Comparison of ENCODE assay signal across 7 mouse cellular contexts in genomic region chr19:5389647-5390046, GRCm38 (mm10). TPM values are rescaled to one million over a fixed set of nuclear protein-coding genes. Genes with fewer than 3 reads are reported as not detected.
A peak's percentile ranks its signal among the peaks of the same experiment; 100 is the strongest.
DNase-seq lines count a peak whose midpoint lies in the region; ATAC-seq and TF ChIP-seq lines count a peak whose summit lies in the region.

No protein-coding gene starts in this region.

- peak overlapping the region; percentile 80 for H3K4me2 ChIP-seq in CH12.LX (ENCODE audit: insufficient read depth, low read depth, poor library complexity, severe bottlenecking)
- H3K4me2 ChIP-seq in kidney, embryonic 14.5 days (replicated peaks; ENCODE audit: low read depth, low read length): peak overlapping the region; percentile 60

- H3K4me1 ChIP-seq in CH12.LX (ENCODE audit: control insufficient read depth in 1 of 2, insufficient read depth in 2 of 2): peaks cover 5 to 39% of the 10 kb centered on the region in 2 experiments
- H3K4me1 ChIP-seq in kidney, embryonic 14.5 days (ENCODE audit: control insufficient read depth, insufficient read depth, low read length): peaks cover 16% of the 10 kb centered on the region

- peaks cover 11 to 30% of the 10 kb centered on the region in 2 experiments for H3K36me3 ChIP-seq in CH12.LX (replicated peaks in 1 of 2; ENCODE audit: control insufficient read depth in 1 of 2, insufficient read depth in 1 of 2, low read length in 1 of 2)
- peaks cover 16% of the 10 kb centered on the region for H3K36me3 ChIP-seq in kidney, embryonic 14.5 days (ENCODE audit: control insufficient read depth, insufficient read depth, low read length)

- H3K4me3 ChIP-seq in CH12.LX (replicated peaks in 1 of 3; ENCODE audit: low read depth in 2 of 3, low read length in 2 of 3, poor library complexity in 1 of 3): peak overlapping the region; percentile 66 to 92 (median 74)
- peak overlapping the region; percentile 97 for H3K4me3 ChIP-seq in kidney, embryonic 14.5 days (ENCODE audit: low read length)

- TF ChIP-seq POLR2A in CH12.LX (IDR thresholded peaks at IDR 0.05; ENCODE audit: low read depth, low read length): peak; percentile 78

- no peak for TF ChIP-seq EP300 in CH12.LX (IDR thresholded peaks at IDR 0.05; ENCODE audit: low read length)

- H3K9me3 ChIP-seq in CH12.LX (replicated peaks; ENCODE audit: low read length): no peaks in the 10 kb centered on the region
- H3K9me3 ChIP-seq in kidney, embryonic 14.5 days (ENCODE audit: control insufficient read depth, low read length): no peaks in the 10 kb centered on the region

- peaks cover 28% of the 10 kb centered on the region for H3K79me2 ChIP-seq in CH12.LX (replicated peaks; ENCODE audit: control insufficient read depth, extremely low read depth, insufficient read depth, poor library complexity, severe bottlenecking)

- in situ Hi-C loops in CH12.LX (cut with MboI; ENCODE audit: low pct_ligation_motif_present, low pct_unique_long_range_greater_than_20kb, low sequenced_read_pairs): no loop called here

- ATAC-seq in activated CD4-positive, CD25-positive, alpha-beta regulatory T cell, adult 4 months: peak; percentile 82
- ATAC-seq in granulocyte monocyte progenitor cell, adult 5-6 weeks (replicated peaks; ENCODE audit: poor library complexity, severe bottlenecking): peak; percentile 42
- ATAC-seq in kidney, embryonic 14.5 days (ENCODE audit: low FRiP score, low TSS enrichment): no peak; the same call in 1 of the 2 replicates

- H3K27me3 ChIP-seq in CH12.LX (replicated peaks): no peaks in the 10 kb centered on the region
- no peaks in the 10 kb centered on the region for H3K27me3 ChIP-seq in kidney, embryonic 14.5 days (ENCODE audit: control insufficient read depth, insufficient read depth, low read length)

- dilution Hi-C loops in CH12.LX (cut with MboI; ENCODE audit: extremely low pct_ligation_motif_present, extremely low pct_unique_long_range_greater_than_20kb, low sequenced_read_pairs): no loop called here

- 22% methylated on average over 12 of the region's 12 CpGs for WGBS in kidney, embryonic 14.5 days

- no peak for TF ChIP-seq RAD21 in CH12.LX (IDR thresholded peaks at IDR 0.05; ENCODE audit: low read depth, low read length)

- peak overlapping the region; percentile 59; the same call in 1 of the 2 replicates for H3K27ac ChIP-seq in CH12.LX (ENCODE audit: insufficient read depth, low read depth)
- H3K27ac ChIP-seq in kidney, embryonic 14.5 days (ENCODE audit: low read depth, low read length): peak overlapping the region; percentile 6; the same call in 1 of the 2 replicates

- H3K9ac ChIP-seq in CH12.LX (ENCODE audit: insufficient read depth, low read depth): peak overlapping the region; percentile 96
- peak overlapping the region; percentile 47; the same call in 1 of the 2 replicates for H3K9ac ChIP-seq in kidney, embryonic 14.5 days (ENCODE audit: low read depth, low read length)

- no peak for TF ChIP-seq CTCF in CH12.LX (conservative IDR thresholded peaks at IDR 0.05 in 1 of 2, IDR thresholded peaks at IDR 0.05 in 1 of 2; ENCODE audit: low read depth in 2 of 2, low read length in 2 of 2)

- DNase-seq in CH12.LX (ENCODE audit: extremely low read depth): peak; percentile 74
- peak; percentile 49 for DNase-seq in lung, postnatal 25 days (ENCODE audit: low spot score)
- peak; percentile 84 for DNase-seq in spleen, postnatal 36 days (ENCODE audit: low spot score in 2 of 2)
- no peak for DNase-seq in retina, postnatal 1 day

TF ChIP-seq in CH12.LX, 34 proteins besides CTCF, POLR2A, EP300 and RAD21 (continues in another document):
- TF ChIP-seq BHLHE40 (IDR thresholded peaks at IDR 0.05; ENCODE audit: low read depth, low read length) (no peak), MAFK (IDR thresholded peaks at IDR 0.05; ENCODE audit: insufficient replicate concordance, low read length) (no peak), NELFE (IDR thresholded peaks at IDR 0.05; ENCODE audit: low read depth, low read length) (peak; percentile 66), IRF4 (IDR thresholded peaks at IDR 0.05; ENCODE audit: low read depth, low read length) (peak; percentile 29), MXI1 (IDR thresholded peaks at IDR 0.05; ENCODE audit: low read depth, low read length) (0 out of 2 replicates have a peak, but pooled peaks have one; percentile 51), KAT2A (IDR thresholded peaks at IDR 0.05; ENCODE audit: insufficient replicate concordance, low read length) (0 out of 2 replicates have a peak, but pooled peaks have one; percentile 51), MAX (IDR thresholded peaks at IDR 0.05; ENCODE audit: low read length) (peak; percentile 85), MEF2A (IDR thresholded peaks at IDR 0.05; ENCODE audit: borderline replicate concordance, low read depth, low read length) (no peak), USF2 (conservative IDR thresholded peaks at IDR 0.05; ENCODE audit: low read depth, low read length) (no peak), HCFC1 (IDR thresholded peaks at IDR 0.05; ENCODE audit: low read depth, low read length) (peak; percentile 60), E2F4 (IDR thresholded peaks at IDR 0.05; ENCODE audit: insufficient replicate concordance, low read depth, low read length) (0 out of 2 replicates have a peak, but pooled peaks have one; percentile 14), JUND (conservative IDR thresholded peaks at IDR 0.05; ENCODE audit: low read depth, low read length) (no peak), NRF1 (IDR thresholded peaks at IDR 0.05; ENCODE audit: low read depth, low read length) (no peak), MYC (IDR thresholded peaks at IDR 0.05; ENCODE audit: low read depth, low read length) (peak; percentile 87), USF1 (IDR thresholded peaks at IDR 0.05; ENCODE audit: low read depth, low read length) (no peak), ZMIZ1 (IDR thresholded peaks at IDR 0.05; ENCODE audit: low read depth, low read length) (peak; percentile 48; the same call in 1 of the 2 replicates), JUN (IDR thresholded peaks at IDR 0.05; ENCODE audit: insufficient read depth, low read depth, low read length) (no peak), SMC3 (IDR thresholded peaks at IDR 0.05; ENCODE audit: low read depth, low read length) (no peak), RCOR1 (conservative IDR thresholded peaks at IDR 0.05; ENCODE audit: low read depth, low read length) (no peak), UBTF (IDR thresholded peaks at IDR 0.05; ENCODE audit: low read depth, low read length) (no peak), CHD1 (IDR thresholded peaks at IDR 0.05; ENCODE audit: low read depth, low read length) (no peak), ELF1 (IDR thresholded peaks at IDR 0.05; ENCODE audit: low read depth, low read length) (peak; percentile 85), GABPA (IDR thresholded peaks at IDR 0.05; ENCODE audit: insufficient replicate concordance, low read depth, low read length) (no peak), TBP (conservative IDR thresholded peaks at IDR 0.05; ENCODE audit: low read depth, low read length) (peak; percentile 72)

RNA-seq across cellular contexts. Expression of gene Sart1, which starts 1.1 kb away (rescaled TPM):
- total RNA-seq in CH12.LX (2012; rRNA removed): 78.3 and 85.8 TPM in 2 replicates
- 46.7 and 47.7 TPM in 2 replicates for total RNA-seq in CH12.LX (2014; rRNA removed)
- 104 and 132 TPM in 2 replicates for polyA plus RNA-seq in CH12.LX (2012; ENCODE audit: insufficient read length, low read depth)
- polyA plus RNA-seq in activated CD4-positive, CD25-positive, alpha-beta regulatory T cell, adult 4 months (2017; shearing (Covaris generic)): 10 to 100 TPM; 16.7 to 34.3 TPM
- total RNA-seq in granulocyte monocyte progenitor cell, adult 5-6 weeks (2014; fragmentation: Nextera tagmentation): 86.2 and 138 TPM in 2 replicates
- 63.2 and 78.7 TPM in 2 replicates for total RNA-seq in granulocyte monocyte progenitor cell, adult 5-6 weeks (2017)
- polyA plus RNA-seq in kidney, embryonic 14.5 days (2014; fragmentation: Nextera tagmentation; extraction: Ambion mirVana): 74.2 and 80.6 TPM in 2 replicates

RNA-seq across cellular contexts. Expression of gene Tsga10ip, which starts 12.7 kb away (rescaled TPM):
- total RNA-seq in CH12.LX (2012; rRNA removed) (0.80 and 0.89 TPM in 2 replicates), CH12.LX (2014; rRNA removed) (0.14 TPM in 1 of 2 replicates, not detected in the other)
- polyA plus RNA-seq in CH12.LX (2012; ENCODE audit: insufficient read length, low read depth): 0.87 and 1.0 TPM in 2 replicates
- not detected for polyA plus RNA-seq in activated CD4-positive, CD25-positive, alpha-beta regulatory T cell, adult 4 months (2017; shearing (Covaris generic))
- total RNA-seq in granulocyte monocyte progenitor cell, adult 5-6 weeks (2014; fragmentation: Nextera tagmentation): not detected in 2 replicates
- total RNA-seq in granulocyte monocyte progenitor cell, adult 5-6 weeks (2017): 1.9 TPM in 1 of 2 replicates, not detected in the other
- polyA plus RNA-seq in kidney, embryonic 14.5 days (2014; fragmentation: Nextera tagmentation; extraction: Ambion mirVana): 0.16 and 0.35 TPM in 2 replicates

RNA-seq across cellular contexts. Expression of gene Banf1, which starts 22.7 kb away (rescaled TPM):
- total RNA-seq in CH12.LX (2012; rRNA removed): 161 and 176 TPM in 2 replicates
- 212 and 273 TPM in 2 replicates for total RNA-seq in CH12.LX (2014; rRNA removed)
- 450 and 496 TPM in 2 replicates for polyA plus RNA-seq in CH12.LX (2012; ENCODE audit: insufficient read length, low read depth)
- 100 to 1,000 TPM; 291 to 328 TPM for polyA plus RNA-seq in activated CD4-positive, CD25-positive, alpha-beta regulatory T cell, adult 4 months (2017; shearing (Covaris generic))
- 526 and 559 TPM in 2 replicates for total RNA-seq in granulocyte monocyte progenitor cell, adult 5-6 weeks (2014; fragmentation: Nextera tagmentation)
- total RNA-seq in granulocyte monocyte progenitor cell, adult 5-6 weeks (2017): 84.9 and 130 TPM in 2 replicates
- polyA plus RNA-seq in kidney, embryonic 14.5 days (2014; fragmentation: Nextera tagmentation; extraction: Ambion mirVana): 527 and 609 TPM in 2 replicates

RNA-seq across cellular contexts. Expression of gene Eif1ad, which starts 23.1 kb away (rescaled TPM):
- total RNA-seq in CH12.LX (2012; rRNA removed): 68.4 and 82.5 TPM in 2 replicates
- total RNA-seq in CH12.LX (2014; rRNA removed): 79.3 and 86.0 TPM in 2 replicates
- 97.7 and 98.8 TPM in 2 replicates for polyA plus RNA-seq in CH12.LX (2012; ENCODE audit: insufficient read length, low read depth)
- 10 to 100 TPM; 43.7 to 51.9 TPM for polyA plus RNA-seq in activated CD4-positive, CD25-positive, alpha-beta regulatory T cell, adult 4 months (2017; shearing (Covaris generic))
- total RNA-seq in granulocyte monocyte progenitor cell, adult 5-6 weeks (2014; fragmentation: Nextera tagmentation): 52.8 and 54.1 TPM in 2 replicates
- 69.4 and 72.2 TPM in 2 replicates for total RNA-seq in granulocyte monocyte progenitor cell, adult 5-6 weeks (2017)
- 49.9 and 57.1 TPM in 2 replicates for polyA plus RNA-seq in kidney, embryonic 14.5 days (2014; fragmentation: Nextera tagmentation; extraction: Ambion mirVana)

RNA-seq across cellular contexts. Expression of gene Drap1, which starts 35.1 kb away (rescaled TPM):
- total RNA-seq in CH12.LX (2012; rRNA removed): 142 and 143 TPM in 2 replicates
- total RNA-seq in CH12.LX (2014; rRNA removed): 73.3 and 86.7 TPM in 2 replicates
- polyA plus RNA-seq in CH12.LX (2012; ENCODE audit: insufficient read length, low read depth): 180 and 215 TPM in 2 replicates
- 10 to 100 TPM; 50.3 to 53.6 TPM for polyA plus RNA-seq in activated CD4-positive, CD25-positive, alpha-beta regulatory T cell, adult 4 months (2017; shearing (Covaris generic))
- total RNA-seq in granulocyte monocyte progenitor cell, adult 5-6 weeks (2014; fragmentation: Nextera tagmentation): 160 and 218 TPM in 2 replicates
- 119 and 145 TPM in 2 replicates for total RNA-seq in granulocyte monocyte progenitor cell, adult 5-6 weeks (2017)
- 191 and 248 TPM in 2 replicates for polyA plus RNA-seq in kidney, embryonic 14.5 days (2014; fragmentation: Nextera tagmentation; extraction: Ambion mirVana)
